Mouse (Mus musculus) gastrocnemius, adult 2 months (tissue): Measurements from ENCODE around the gene Dgkd. TPM values are rescaled to one million over a fixed set of nuclear protein-coding genes. Genes with fewer than 3 reads are reported as not detected.

Source experiments
- DNase-seq: peaks from one replicate; pipeline ENCODE4 v3.0.0; 2022
- H3K27ac ChIP-seq: fragments of 200-600 bp; 2 replicates; pipeline ENCODE4 v1.8.1; 2022; ENCODE audit warnings: mild to moderate bottlenecking
- H3K4me3 ChIP-seq: fragments of 200-600 bp; 2 replicates; pipeline ENCODE4 v1.8.1; 2022; ENCODE audit warnings: mild to moderate bottlenecking, moderate library complexity
- CTCF ChIP-seq: fragments of 200-600 bp; IDR thresholded peaks from 2 replicates; pipeline ENCODE4 v1.8.1; 2022; ENCODE audit warnings: antibody characterized with exemption, mild to moderate bottlenecking, moderate library complexity
- intact Hi-C: fragments of 180-260 bp; cut with DNase I; formaldehyde crosslinking; loops from one replicate; pipeline ENCODE4 v1.15.1; 2025
- total RNA-seq, 2 experiments: library from RNA; stranded (reverse); gene quantifications; 2 replicates each; pipeline ENCODE4 v1.2.3; 2021

Gene Dgkd
- total RNA-seq, 2 experiments from 2014 or later: 31.3 to 32.9 TPM

- H3K4me3 ChIP-seq: no peak overlapping the region
These were observed 24.6 kb downstream of the Dgkd start for GRCm38 (mm10) chr1:87877552-87878283.

GRCm38 (mm10) chr1:87879034-87879433 lies 25.9 kb downstream of the Dgkd start:
- no peak for DNase-seq
- TF ChIP-seq CTCF: no peak
- peak overlapping the region; percentile 80 for H3K27ac ChIP-seq
- intact Hi-C loops: no loop called here
- H3K4me3 ChIP-seq: no peak overlapping the region

More at GRCm38 (mm10) chr1:87877552-87878283, 24.6 kb downstream of the Dgkd start:
- TF ChIP-seq CTCF: no peak
- intact Hi-C loops: no loop called here
- H3K27ac ChIP-seq: peak overlapping the region; percentile 80; the same call in 1 of the 2 replicates
- no peak for DNase-seq

GRCm38 (mm10) chr1:87879494-87880325 lies 26.6 kb downstream of the Dgkd start:
- no peak for TF ChIP-seq CTCF
- peak; percentile 84 for DNase-seq
- peak overlapping the region; percentile 7; the same call in 1 of the 2 replicates for H3K4me3 ChIP-seq
- intact Hi-C loops: no loop called here
- peak overlapping the region; percentile 80 for H3K27ac ChIP-seq

- no peak for DNase-seq
- intact Hi-C loops: no loop called here
- Histone ChIP-seq H3K4me3 (peak overlapping the region; percentile 7; the same call in 1 of the 2 replicates), H3K27ac (peak overlapping the region; percentile 80)
- no peak for TF ChIP-seq CTCF
These were observed 27.2 kb downstream of the Dgkd start for GRCm38 (mm10) chr1:87880326-87880627.

- no peak for TF ChIP-seq CTCF
- no peak overlapping the region for H3K4me3 ChIP-seq
- DNase-seq: no peak
- peak overlapping the region; percentile 80 for H3K27ac ChIP-seq
- intact Hi-C loops: no loop called here
These were observed 27.8 kb downstream of the Dgkd start for GRCm38 (mm10) chr1:87880856-87881255.

- intact Hi-C loops: no loop called here
- no peak overlapping the region for H3K4me3 ChIP-seq
- DNase-seq: no peak
- H3K27ac ChIP-seq: peak overlapping the region; percentile 80; the same call in 1 of the 2 replicates
- TF ChIP-seq CTCF: no peak
These were observed 28.6 kb downstream of the Dgkd start for GRCm38 (mm10) chr1:87881726-87882125.

- TF ChIP-seq CTCF: no peak
- no peak for DNase-seq
- Histone ChIP-seq H3K27ac (no peak overlapping the region), H3K4me3 (no peak overlapping the region)
- intact Hi-C loops: no loop called here
These were observed 29.5 kb downstream of the Dgkd start for GRCm38 (mm10) chr1:87882554-87882953.

- no peak for DNase-seq
- intact Hi-C loops: no loop called here
These were observed 37.9 kb downstream of the Dgkd start for GRCm38 (mm10) chr1:87890960-87891359.

GRCm38 (mm10) chr1:87891634-87892033 lies 38.5 kb downstream of the Dgkd start:
- DNase-seq: no peak
- TF ChIP-seq CTCF: no peak
- peak overlapping the region; percentile 58; the same call in 1 of the 2 replicates for H3K27ac ChIP-seq
- no peak overlapping the region for H3K4me3 ChIP-seq
- intact Hi-C loops: no loop called here

More at GRCm38 (mm10) chr1:87890960-87891359, 37.9 kb downstream of the Dgkd start:
- Histone ChIP-seq H3K27ac (peak overlapping the region; percentile 58), H3K4me3 (no peak overlapping the region)
- no peak for TF ChIP-seq CTCF

- TF ChIP-seq CTCF: no peak
- intact Hi-C loops: no loop called here
- peak overlapping the region; percentile 6; the same call in 1 of the 2 replicates for H3K27ac ChIP-seq
- no peak overlapping the region for H3K4me3 ChIP-seq
- no peak for DNase-seq
These were observed 39.4 kb downstream of the Dgkd start for GRCm38 (mm10) chr1:87892499-87892898.

GRCm38 (mm10) chr1:87893414-87893813 lies 40.3 kb downstream of the Dgkd start:
- H3K4me3 ChIP-seq: no peak overlapping the region
- intact Hi-C loops: no loop called here
- no peak overlapping the region for H3K27ac ChIP-seq
- no peak for TF ChIP-seq CTCF
- DNase-seq: no peak

- no peak for TF ChIP-seq CTCF
- no peak overlapping the region for H3K27ac ChIP-seq
- H3K4me3 ChIP-seq: no peak overlapping the region
- intact Hi-C loops: loop anchor here (5.0 kb wide), 1 partner anchor 45 kb away; the partner anchor contains the start of gene Dgkd
- no peak for DNase-seq
These were observed 43.8 kb downstream of the Dgkd start for GRCm38 (mm10) chr1:87896921-87897320.

- no peak overlapping the region for H3K4me3 ChIP-seq
- no peak for DNase-seq
- TF ChIP-seq CTCF: no peak
- intact Hi-C loops: loop anchor here (5.0 kb wide), 1 partner anchor 47 kb away; the partner anchor contains the start of gene Dgkd
- H3K27ac ChIP-seq: peak overlapping the region; percentile 38; the same call in 1 of the 2 replicates
These were observed 46.6 kb downstream of the Dgkd start for GRCm38 (mm10) chr1:87899701-87900100.
